Mouse (Mus musculus) limb, embryonic 14.5 days (tissue): ENCODE measurements around the gene Ppm1a. TPM values are rescaled to one million over a fixed set of nuclear protein-coding genes. Genes with fewer than 3 reads are reported as not detected.

Experiments
- ATAC-seq: fragments of 200-750 bp; cut with Nextera tagmentation; 2 replicates; pipeline ENCODE4 v1.8.0; 2017; ENCODE audit warnings: low read depth, moderate number of reproducible peaks, moderate TSS enrichment; ENCODE audit not compliant: low FRiP score
- DNase-seq: peaks from one replicate; pipeline ENCODE4 v3.0.0-alpha.2; 2015; ENCODE audit warnings: low spot score
- H3K27ac ChIP-seq: fragments of 300-500 bp; sonication (generic); replicated peaks from 2 replicates; pipeline ENCODE4 v1.5.1; 2014; ENCODE audit warnings: low read depth, mild to moderate bottlenecking, low read length, moderate library complexity, mixed read lengths
- H3K27me3 ChIP-seq: fragments of 300-500 bp; sonication (generic); 2 replicates; pipeline ENCODE4 v1.6.1; 2014; ENCODE audit warnings: low read length, mixed read lengths; ENCODE audit not compliant: control insufficient read depth, insufficient read depth
- H3K36me3 ChIP-seq: fragments of 300-500 bp; sonication (generic); 2 replicates; pipeline ENCODE4 v1.6.1; 2014; ENCODE audit warnings: mild to moderate bottlenecking, low read length, moderate library complexity, mixed read lengths; ENCODE audit not compliant: control insufficient read depth, insufficient read depth
- H3K4me1 ChIP-seq: fragments of 300-500 bp; sonication (generic); 2 replicates; pipeline ENCODE4 v1.6.1; 2014; ENCODE audit warnings: antibody characterized with exemption, low read length, mixed read lengths; ENCODE audit not compliant: control insufficient read depth, insufficient read depth
- H3K4me2 ChIP-seq: fragments of 300-500 bp; sonication (generic); replicated peaks from 2 replicates; pipeline ENCODE4 v1.6.1; 2014; ENCODE audit warnings: low read depth, mild to moderate bottlenecking, low read length, moderate library complexity; ENCODE audit not compliant: severe bottlenecking
- H3K4me3 ChIP-seq: fragments of 300-500 bp; sonication (generic); replicated peaks from 2 replicates; pipeline ENCODE4 v1.5.1; 2014; ENCODE audit warnings: low read length
- H3K9ac ChIP-seq: fragments of 300-500 bp; sonication (generic); 2 replicates; pipeline ENCODE4 v1.6.1; 2014; ENCODE audit warnings: mild to moderate bottlenecking, low read depth, low read length, moderate library complexity; ENCODE audit not compliant: severe bottlenecking
- H3K9me3 ChIP-seq: fragments of 300-500 bp; sonication (generic); 2 replicates; pipeline ENCODE4 v1.6.1; 2016; ENCODE audit warnings: low read length; ENCODE audit not compliant: control insufficient read depth
- POLR2A ChIP-seq: fragments of 200-500 bp; IDR thresholded peaks from 2 replicates; pipeline ENCODE4 v1.8.0; 2012; ENCODE audit warnings: inconsistent platforms, mild to moderate bottlenecking, moderate library complexity, borderline replicate concordance; ENCODE audit not compliant: insufficient read depth, insufficient read length; ENCODE audit errors: extremely low read depth
- WGBS: fragments of 180-500 bp; shearing (Covaris S2); extraction: QIAGEN DNeasy Blood & Tissue Kit; methylation state at CpG from one replicate; pipeline ENCODE4 v1.1.7; 2014; 5-methylcytosine and 5-hydroxymethylcytosine counted together
- polyA plus RNA-seq, 2 experiments: library from polyadenylated mRNA; depleted of rRNA in 1 of 2; stranded (reverse) in 1 of 2; unstranded in 1 of 2; fragments of >200 nt; fragmentation: Nextera tagmentation in 1 of 2; extraction: Ambion mirVana in 1 of 2; gene quantifications; 2 replicates each; pipeline versions ENCODE4 v1.2.1 to v1.2.3; 2012 to 2014

The Ppm1a gene
- polyA plus RNA-seq, 2 experiments, result 77.0 to 84.7 TPM

DNA sequence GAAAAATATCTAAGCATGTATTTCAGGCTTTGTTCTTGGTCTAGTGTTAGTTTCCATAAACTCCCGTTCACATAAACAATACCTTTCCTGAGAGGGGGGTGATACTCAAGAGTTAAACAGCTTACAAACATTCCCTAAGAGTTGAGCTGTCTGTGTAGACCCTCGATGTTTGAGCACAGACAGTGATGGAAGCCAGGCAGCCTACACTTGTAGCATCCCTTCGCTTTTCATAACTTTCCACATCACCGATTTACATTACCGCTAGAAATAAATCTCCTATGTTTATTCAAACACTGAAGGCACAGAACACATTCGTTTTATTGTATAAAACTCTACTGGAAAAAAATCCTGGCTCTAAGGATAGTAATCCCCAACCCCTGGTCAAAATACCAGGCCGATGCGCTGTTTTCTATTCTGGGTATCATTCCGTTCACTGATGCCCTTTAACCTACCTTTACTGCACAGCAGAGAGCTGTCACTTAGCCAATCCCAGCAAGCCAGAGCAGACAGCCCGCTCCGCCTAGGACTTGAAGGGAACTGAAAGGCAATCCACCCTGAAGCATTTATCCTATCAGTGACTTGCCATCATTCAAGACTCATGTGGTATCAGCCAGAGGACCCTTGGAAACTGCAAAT lies 37.7 kb upstream of the Ppm1a start:
- DNase-seq (no peak), ATAC-seq (no peak)
- WGBS, result 80% methylated on average over 11 of the region's 11 CpGs
- Histone ChIP-seq H3K27ac (no peak overlapping the region), H3K4me3 (no peak overlapping the region), H3K36me3 (no peaks in the 10 kb centered on the region), H3K4me2 (no peak overlapping the region), H3K9ac (no peak overlapping the region), H3K27me3 (no peaks in the 10 kb centered on the region), H3K9me3 (no peaks in the 10 kb centered on the region), H3K4me1 (no peaks in the 10 kb centered on the region)
- no peak for TF ChIP-seq POLR2A

DNA sequence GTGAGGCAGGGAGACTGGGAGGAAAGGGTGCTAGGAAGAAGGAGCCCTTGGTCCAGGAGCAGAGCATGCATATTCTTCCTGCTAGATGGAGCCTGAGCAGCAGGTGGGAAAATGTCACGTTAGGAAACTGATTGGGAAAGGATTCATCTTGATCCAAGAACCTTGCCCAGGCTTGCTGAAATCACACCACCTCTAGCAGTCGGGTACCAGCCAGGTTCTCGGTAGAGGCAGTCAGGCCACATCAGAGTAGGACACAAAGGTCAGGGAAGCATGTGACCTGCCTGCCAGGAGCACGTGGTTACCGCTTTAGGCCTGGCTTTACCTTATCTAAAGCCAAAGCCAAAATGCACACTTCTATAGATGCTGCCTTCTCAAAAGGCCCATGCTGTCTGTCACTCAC lies 35.5 kb upstream of the Ppm1a start:
- TF ChIP-seq POLR2A, result no peak
- 77% methylated on average over 5 of the region's 5 CpGs for WGBS
- Histone ChIP-seq H3K9me3 (no peaks in the 10 kb centered on the region), H3K4me3 (no peak overlapping the region), H3K27me3 (no peaks in the 10 kb centered on the region), H3K4me2 (no peak overlapping the region), H3K9ac (no peak overlapping the region), H3K27ac (no peak overlapping the region), H3K4me1 (no peaks in the 10 kb centered on the region), H3K36me3 (no peaks in the 10 kb centered on the region)
- no peak for DNase-seq
- no peak for ATAC-seq

DNA sequence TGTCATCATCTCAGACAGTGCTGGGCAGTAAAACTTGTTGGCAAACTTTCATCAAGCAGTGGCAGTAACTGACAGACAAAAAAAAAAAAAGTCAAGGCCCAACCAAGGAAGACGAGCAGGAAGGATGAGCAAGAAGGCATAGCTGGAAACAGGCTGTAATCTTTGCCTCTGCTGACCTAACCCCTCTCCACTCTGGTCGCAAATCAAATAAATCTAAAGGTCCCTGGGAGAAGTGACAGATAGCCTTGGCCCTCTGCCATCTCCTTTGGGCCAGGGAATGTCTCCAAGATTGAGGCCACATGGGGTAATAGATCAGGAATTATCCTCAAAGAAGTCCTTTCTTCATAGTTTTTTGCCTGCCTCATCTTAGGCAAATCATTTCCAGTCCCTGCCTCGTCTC lies 33.3 kb upstream of the Ppm1a start:
- no peak overlapping the region for H3K27ac ChIP-seq
- H3K27me3 ChIP-seq, result no peaks in the 10 kb centered on the region
- H3K4me2 ChIP-seq, result no peak overlapping the region
- no peaks in the 10 kb centered on the region for H3K9me3 ChIP-seq
- no peak for TF ChIP-seq POLR2A
- peak; percentile 9 for DNase-seq
- WGBS, result 47% methylated on average over 3 of the region's 3 CpGs
- no peak for ATAC-seq
- H3K9ac ChIP-seq, result no peak overlapping the region
- no peak overlapping the region for H3K4me3 ChIP-seq
- no peaks in the 10 kb centered on the region for H3K4me1 ChIP-seq
- no peaks in the 10 kb centered on the region for H3K36me3 ChIP-seq

DNA sequence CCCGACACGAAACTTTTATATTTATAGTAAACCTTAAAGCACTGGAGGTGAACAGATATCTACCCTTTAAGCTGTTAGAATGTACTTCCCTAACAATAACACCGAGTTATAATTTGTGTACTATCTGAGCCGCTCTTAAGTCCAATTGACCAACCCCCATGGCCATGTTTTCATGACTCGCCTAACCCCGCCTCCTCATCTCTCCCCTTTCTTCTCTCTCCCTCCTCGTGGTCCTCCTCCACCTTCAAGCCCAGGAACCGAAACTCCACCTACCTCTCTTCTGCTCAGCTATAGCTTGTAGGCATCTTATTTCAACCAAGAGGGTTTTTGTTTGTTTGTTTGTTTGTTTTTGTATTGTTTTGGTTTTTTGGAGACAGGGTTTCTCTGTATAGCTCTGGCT lies 30.2 kb upstream of the Ppm1a start:
- 83% methylated on average over 8 of the region's 8 CpGs for WGBS
- ATAC-seq, result no peak
- TF ChIP-seq POLR2A, result no peak

DNA sequence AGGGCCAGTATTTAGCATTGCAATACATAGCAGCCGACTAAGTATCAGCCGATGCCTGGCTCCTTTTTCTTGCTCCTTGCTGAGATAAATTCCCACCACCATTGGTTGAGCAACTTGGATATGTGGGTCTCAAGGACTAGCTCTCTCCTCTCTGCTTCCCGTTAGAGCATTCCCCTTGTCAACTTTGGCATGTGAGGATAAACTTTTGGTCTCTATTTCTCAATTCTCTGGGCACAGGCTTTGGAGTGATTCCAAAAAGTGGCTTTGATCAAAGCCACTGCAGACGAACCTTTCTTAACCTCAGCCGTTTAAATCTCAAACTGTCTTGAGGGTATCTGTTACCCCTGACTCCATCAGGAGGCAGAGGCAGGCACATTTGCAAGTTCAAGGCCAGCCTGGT lies 29.6 kb upstream of the Ppm1a start:
- DNase-seq, result no peak
- TF ChIP-seq POLR2A, result no peak
- H3K27ac ChIP-seq, result no peak overlapping the region

More for the DNA sequence above, 30.2 kb upstream of the Ppm1a start:
- DNase-seq, result no peak
- H3K27ac ChIP-seq, result no peak overlapping the region
- H3K27me3 ChIP-seq, result no peaks in the 10 kb centered on the region
- no peaks in the 10 kb centered on the region for H3K36me3 ChIP-seq
- H3K4me1 ChIP-seq, result no peaks in the 10 kb centered on the region
- no peak overlapping the region for H3K9ac ChIP-seq
- H3K9me3 ChIP-seq, result no peaks in the 10 kb centered on the region
- no peak overlapping the region for H3K4me2 ChIP-seq
- H3K4me3 ChIP-seq, result no peak overlapping the region

More for the DNA sequence above, 29.6 kb upstream of the Ppm1a start:
- WGBS, result 66% methylated on average over 5 of the region's 5 CpGs
- ATAC-seq, result no peak
- Histone ChIP-seq H3K9ac (no peak overlapping the region), H3K27me3 (no peaks in the 10 kb centered on the region), H3K4me2 (no peak overlapping the region), H3K9me3 (no peaks in the 10 kb centered on the region), H3K4me1 (no peaks in the 10 kb centered on the region), H3K36me3 (no peaks in the 10 kb centered on the region), H3K4me3 (no peak overlapping the region)
